Mouse (Mus musculus) lung, adult 10 weeks (tissue): ENCODE measurements around the gene Slc26a11. TPM values are rescaled to one million over a fixed set of nuclear protein-coding genes. Genes with fewer than 3 reads are reported as not detected.

ENCODE experiments used
- polyA plus RNA-seq: library from polyadenylated mRNA; stranded (reverse); fragments of 350-450 nt; fragmentation: Illumina TruSeq; extraction: RNeasy Lipid Tissue Mini Kit (QIAGEN cat#74804); gene quantifications from one replicate; pipeline ENCODE4 v1.2.3, GENCODE M21; 2014; ENCODE audit warnings: low read depth, low replicate concordance; ENCODE audit not compliant: insufficient read depth

The Slc26a11 gene
- 3.5 TPM for polyA plus RNA-seq

GRCm38 (mm10) chr11:119355443-119356385, at the start of gene Slc26a11, which contains the start of gene Sgsh:
Gene Slc26a11, plus strand, starts transcription at chr11:119355557.
Gene Sgsh, minus strand, starts transcription at chr11:119355536.

GRCm38 (mm10) chr11:119307658-119307867, 47.8 kb upstream of the Slc26a11 start, which contains the start of gene Card14:
Gene Card14, plus strand, starts transcription at chr11:119307768.

GRCm38 (mm10) chr11:119392800-119393482, 37.6 kb downstream of the Slc26a11 start, which contains the start of gene Rnf213:
Gene Rnf213, plus strand, starts transcription at chr11:119393100.

Other genes starting within 250 kb of the Slc26a11 start
- 6.4 TPM for gene Tbc1d16, start 127.1 kb upstream of the Slc26a11 start, polyA plus RNA-seq
- gene Ccdc40, start 127.0 kb upstream of the Slc26a11 start, polyA plus RNA-seq, result 8.7 TPM
- 39.3 TPM for gene Gaa, start 87.7 kb upstream of the Slc26a11 start, polyA plus RNA-seq
- 92.2 TPM for gene Eif4a3, start 55.5 kb upstream of the Slc26a11 start, polyA plus RNA-seq
- gene Card14, start 47.8 kb upstream of the Slc26a11 start, polyA plus RNA-seq, result not detected
- gene Sgsh, start within 50 bp of the Slc26a11 start, polyA plus RNA-seq, result 7.4 TPM
- gene Rnf213, start 37.5 kb downstream of the Slc26a11 start, polyA plus RNA-seq, result 24.6 TPM
- gene Endov, start 135.8 kb downstream of the Slc26a11 start, polyA plus RNA-seq, result 6.7 TPM
- 3.2 TPM for gene Nptx1, start 192.2 kb downstream of the Slc26a11 start, polyA plus RNA-seq
- 5.8 TPM for gene Rptor, start 247.3 kb downstream of the Slc26a11 start, polyA plus RNA-seq